Mouse (Mus musculus) intestine, postnatal 0 days (tissue): Measurements from ENCODE around the gene Nosip. TPM values are rescaled to one million over a fixed set of nuclear protein-coding genes. Genes with fewer than 3 reads are reported as not detected.

Experiments used
- ATAC-seq: fragments of 200-750 bp; cut with Nextera tagmentation; 2 replicates; pipeline ENCODE4 v1.8.0; 2017; ENCODE audit warnings: mild to moderate bottlenecking, moderate TSS enrichment, moderate library complexity
- H3K27ac ChIP-seq: fragments of 300-500 bp; sonication (generic); 2 replicates; pipeline ENCODE4 v1.5.1; 2014; ENCODE audit warnings: mild to moderate bottlenecking, low read depth, low read length, moderate library complexity
- H3K27me3 ChIP-seq: fragments of 300-500 bp; sonication (generic); replicated peaks from 2 replicates; pipeline ENCODE4 v1.6.1; 2014; ENCODE audit warnings: low read length, mixed read lengths; ENCODE audit not compliant: control insufficient read depth, insufficient read depth
- H3K36me3 ChIP-seq: fragments of 300-500 bp; sonication (generic); 2 replicates; pipeline ENCODE4 v1.6.1; 2014; ENCODE audit warnings: mild to moderate bottlenecking, moderate library complexity; ENCODE audit not compliant: control insufficient read depth, insufficient read depth
- H3K4me1 ChIP-seq: fragments of 300-500 bp; sonication (generic); replicated peaks from 2 replicates; pipeline ENCODE4 v1.6.1; 2014; ENCODE audit warnings: antibody characterized with exemption, low read length, mixed read lengths; ENCODE audit not compliant: control insufficient read depth, insufficient read depth
- H3K4me2 ChIP-seq: fragments of 300-500 bp; sonication (generic); replicated peaks from 2 replicates; pipeline ENCODE4 v1.6.1; 2014; ENCODE audit warnings: low read depth, mild to moderate bottlenecking, moderate library complexity
- H3K4me3 ChIP-seq: fragments of 300-500 bp; sonication (generic); 2 replicates; pipeline ENCODE4 v1.5.1; 2014; ENCODE audit warnings: low read depth, low read length
- H3K9ac ChIP-seq: fragments of 300-500 bp; sonication (generic); 2 replicates; pipeline ENCODE4 v1.6.1; 2014; ENCODE audit warnings: mild to moderate bottlenecking, low read depth, low read length
- H3K9me3 ChIP-seq: fragments of 300-500 bp; sonication (generic); 2 replicates; pipeline ENCODE4 v1.6.1; 2016; ENCODE audit warnings: mixed run types; ENCODE audit not compliant: control insufficient read depth
- CTCF ChIP-seq: sonication (generic); IDR thresholded peaks from 2 replicates; pipeline ENCODE4 v1.5.1; 2016; ENCODE audit warnings: low read depth, mild to moderate bottlenecking, control low read depth, antibody characterized with exemption, moderate library complexity
- WGBS: fragments of 180-500 bp; shearing (Covaris S2); extraction: QIAGEN DNeasy Blood & Tissue Kit; methylation state at CpG from one replicate; pipeline ENCODE4 v1.1.7; 2014; 5-methylcytosine and 5-hydroxymethylcytosine counted together
- polyA plus RNA-seq: library from polyadenylated mRNA; unstranded; fragments of >200 nt; fragmentation: Nextera tagmentation; extraction: Ambion mirVana; gene quantifications from 2 replicates; pipeline ENCODE4 v1.2.1, GENCODE M21; 2015

The Nosip gene
- polyA plus RNA-seq, 1 experiment from 2014 or later = 40.5 TPM

DNA sequence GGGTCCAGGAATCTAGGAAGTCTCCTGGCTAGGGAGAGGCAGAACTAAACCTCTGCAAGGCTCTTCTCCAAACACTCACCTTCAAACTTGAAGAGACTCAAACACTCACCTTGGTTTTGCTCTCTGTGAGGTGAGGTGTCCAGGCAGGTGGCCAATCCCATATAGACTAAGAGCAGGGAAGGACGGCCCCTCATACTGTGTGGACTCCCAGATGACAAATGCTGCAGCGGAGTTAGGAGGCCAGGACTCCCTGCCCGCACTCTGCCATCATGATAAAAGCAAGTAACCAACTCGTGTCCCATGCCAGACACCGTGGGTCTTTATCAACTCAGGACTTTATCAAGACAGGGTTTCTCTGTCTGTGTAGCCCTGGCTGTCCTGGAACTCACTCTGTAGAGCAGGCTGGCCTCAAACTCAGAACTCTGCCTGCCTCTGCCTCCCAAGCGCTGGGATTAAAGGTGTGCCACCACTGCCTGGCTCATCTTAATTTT is 1.6 kb upstream of the Nosip start:
- no peaks in the 10 kb centered on the region for H3K27me3 ChIP-seq
- peaks cover 7% of the 10 kb centered on the region; the same call in 1 of the 2 replicates for H3K36me3 ChIP-seq
- peak overlapping the region; percentile 72 for H3K4me2 ChIP-seq
- 61% methylated on average over 6 of the region's 6 CpGs for WGBS
- no peaks in the 10 kb centered on the region for H3K4me1 ChIP-seq
- peak overlapping the region; percentile 84 for H3K4me3 ChIP-seq
- no peak overlapping the region; the same call in 1 of the 2 replicates for H3K27ac ChIP-seq
- TF ChIP-seq CTCF = no peak
- ATAC-seq = no peak
- no peaks in the 10 kb centered on the region for H3K9me3 ChIP-seq
- no peak overlapping the region; the same call in 1 of the 2 replicates for H3K9ac ChIP-seq

DNA sequence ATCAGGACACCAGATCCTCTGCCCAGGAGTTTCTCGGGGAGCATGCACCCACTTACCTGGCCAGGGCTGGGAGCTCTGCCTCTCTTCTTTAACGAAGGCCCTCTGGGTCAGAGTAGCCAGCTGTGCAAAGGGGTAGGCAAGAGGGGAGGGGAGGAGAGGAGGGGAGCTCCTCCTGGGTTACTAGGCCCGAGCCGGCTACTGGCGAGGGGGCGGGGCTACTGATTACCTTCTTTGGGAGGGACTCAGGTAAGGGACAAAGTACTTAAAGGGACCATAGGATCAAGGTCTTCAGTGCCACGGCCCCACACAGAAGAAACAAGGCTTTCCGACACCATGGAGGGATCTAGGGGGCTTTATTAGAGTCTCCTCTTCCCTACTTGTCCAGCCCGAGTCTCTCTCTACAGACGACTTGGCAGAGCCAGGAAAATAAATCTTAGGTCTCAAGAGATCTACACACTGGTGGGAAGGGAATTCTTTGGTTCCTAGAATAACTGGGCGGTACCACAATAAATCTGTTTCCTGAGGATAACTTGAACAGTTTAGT is 625 bp upstream of the Nosip start:
- no peaks in the 10 kb centered on the region for H3K27me3 ChIP-seq
- peak; percentile 60 for ATAC-seq
- H3K9ac ChIP-seq = peak overlapping the region; percentile 62
- peaks cover 7% of the 10 kb centered on the region; the same call in 1 of the 2 replicates for H3K36me3 ChIP-seq
- TF ChIP-seq CTCF = no peak
- no peaks in the 10 kb centered on the region for H3K4me1 ChIP-seq
- H3K9me3 ChIP-seq = no peaks in the 10 kb centered on the region
- peak overlapping the region; percentile 94 for H3K27ac ChIP-seq
- H3K4me3 ChIP-seq = peak overlapping the region; percentile 84
- H3K4me2 ChIP-seq = peak overlapping the region; percentile 72
- 7% methylated on average over 11 of the region's 11 CpGs for WGBS

DNA sequence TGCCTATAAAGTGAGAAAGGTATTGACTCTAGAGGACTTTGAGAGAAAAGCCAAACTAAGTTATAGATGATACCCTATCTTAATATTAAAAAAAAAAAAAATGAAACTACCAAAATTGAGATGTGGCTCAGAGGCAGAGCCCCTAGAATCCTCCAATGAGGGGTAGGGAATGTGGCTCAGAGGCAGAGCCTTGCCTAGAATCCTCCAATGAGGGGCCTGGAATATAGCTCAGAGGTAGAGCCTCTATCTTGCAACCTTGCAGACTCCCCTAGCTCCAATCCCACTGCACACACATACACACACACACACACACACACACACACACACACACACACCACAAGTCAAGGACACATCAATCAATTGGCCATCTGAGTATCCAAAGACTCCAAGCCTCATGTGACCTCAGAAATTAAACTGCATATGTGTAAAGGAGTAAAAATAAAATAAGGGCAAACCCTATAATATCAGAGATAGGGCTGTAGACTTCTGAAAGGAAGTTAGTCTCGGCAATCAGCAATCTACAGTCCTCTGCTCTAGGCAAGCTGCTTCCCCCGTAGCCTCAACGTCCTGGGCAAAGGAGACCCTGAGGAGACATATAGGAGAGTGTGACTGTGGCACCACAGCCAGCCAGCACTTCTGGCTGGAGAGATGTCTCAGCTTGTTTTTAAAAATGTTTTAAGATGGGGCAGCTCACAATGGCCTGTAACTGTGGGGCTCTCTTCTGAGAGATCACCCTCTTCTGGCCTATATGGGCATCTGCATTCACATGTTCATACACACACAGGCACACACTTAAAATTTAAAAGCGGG is 5.2 kb downstream of the Nosip start:
- H3K9ac ChIP-seq = no peak overlapping the region
- no peaks in the 10 kb centered on the region for H3K9me3 ChIP-seq
- no peak overlapping the region for H3K4me2 ChIP-seq
- H3K27me3 ChIP-seq = no peaks in the 10 kb centered on the region
- no peaks in the 10 kb centered on the region for H3K4me1 ChIP-seq
- no peak for TF ChIP-seq CTCF
- no peak overlapping the region for H3K27ac ChIP-seq
- H3K36me3 ChIP-seq = no peaks in the 10 kb centered on the region
- ATAC-seq = no peak; the same call in 1 of the 2 replicates
- no peak overlapping the region for H3K4me3 ChIP-seq
- 80% methylated on average over 4 of the region's 4 CpGs for WGBS

DNA sequence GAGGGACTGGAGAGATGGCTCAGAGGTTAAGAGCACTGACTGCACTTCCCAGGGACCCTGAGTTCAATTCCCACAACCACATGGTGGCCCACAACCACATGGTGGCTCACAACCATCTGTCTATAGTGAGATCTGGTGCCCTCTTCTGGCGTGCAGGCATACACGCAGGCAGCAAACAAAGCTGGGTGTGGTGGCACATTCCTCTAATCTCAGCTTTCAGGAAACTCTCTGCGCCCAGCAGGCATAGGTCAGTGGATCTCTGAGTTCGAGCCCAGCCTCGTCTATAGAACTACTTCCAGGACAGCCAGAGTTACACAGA is 5.7 kb downstream of the Nosip start:
- TF ChIP-seq CTCF = peak; percentile 85
- H3K27ac ChIP-seq = no peak overlapping the region
- no peaks in the 10 kb centered on the region for H3K27me3 ChIP-seq
- no peaks in the 10 kb centered on the region for H3K4me1 ChIP-seq
- H3K4me3 ChIP-seq = no peak overlapping the region
- whole genome bisulfite sequencing = 24% methylated on average over 5 of the region's 5 CpGs
- H3K4me2 ChIP-seq = no peak overlapping the region
- ATAC-seq = peak; percentile 44
- H3K9ac ChIP-seq = no peak overlapping the region
- H3K9me3 ChIP-seq = no peaks in the 10 kb centered on the region
- no peaks in the 10 kb centered on the region for H3K36me3 ChIP-seq

DNA sequence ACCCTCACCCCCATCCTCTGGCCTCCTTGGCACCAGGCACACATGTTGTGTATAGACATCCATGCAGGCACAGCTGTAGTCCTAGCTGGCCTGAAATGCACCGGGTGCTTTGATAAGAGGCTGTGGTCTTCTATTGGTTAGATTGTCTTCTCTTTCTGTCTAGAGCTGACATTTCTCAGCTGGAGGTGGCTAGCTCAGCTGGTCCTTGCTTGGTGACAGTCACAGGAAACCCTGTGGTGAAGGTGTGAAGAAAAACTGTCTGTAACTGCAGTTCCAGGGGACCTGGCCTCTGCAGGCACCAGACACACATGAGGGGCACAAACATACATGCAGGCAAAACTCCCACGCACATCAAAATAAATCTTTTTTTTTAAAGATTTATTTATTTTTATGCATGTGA is 7.4 kb downstream of the Nosip start:
- no peak overlapping the region for H3K27ac ChIP-seq
- no peaks in the 10 kb centered on the region for H3K27me3 ChIP-seq
- no peak overlapping the region for H3K4me3 ChIP-seq
- no peaks in the 10 kb centered on the region for H3K4me1 ChIP-seq
- H3K36me3 ChIP-seq = peaks cover 14% of the 10 kb centered on the region; the same call in 1 of the 2 replicates
- no peaks in the 10 kb centered on the region for H3K9me3 ChIP-seq
- TF ChIP-seq CTCF = no peak
- 82% methylated on average over 2 of the region's 2 CpGs for WGBS
- no peak overlapping the region for H3K9ac ChIP-seq
- no peak overlapping the region for H3K4me2 ChIP-seq
- ATAC-seq = no peak

DNA sequence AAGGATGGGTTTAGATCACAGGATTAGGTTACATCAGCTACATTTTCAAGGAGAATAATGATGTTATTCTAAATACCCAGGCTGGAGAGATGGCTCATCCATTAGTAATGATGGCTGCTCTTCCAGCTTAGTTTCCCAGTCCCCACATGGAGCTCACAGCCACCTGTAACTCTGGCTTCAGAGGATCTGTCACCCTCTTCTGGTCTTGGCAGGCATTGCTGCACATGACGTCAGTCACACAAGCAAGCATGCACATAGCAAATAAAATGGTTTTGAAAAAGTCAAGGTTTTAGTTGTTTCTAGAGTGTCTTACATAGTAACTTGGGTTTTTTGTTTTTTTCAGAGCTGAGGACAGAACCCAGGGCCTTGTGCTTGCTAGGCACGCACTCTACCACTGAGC is 10.0 kb downstream of the Nosip start:
- no peaks in the 10 kb centered on the region for H3K9me3 ChIP-seq

More for the DNA sequence above, 10.0 kb downstream of the Nosip start:
- no peaks in the 10 kb centered on the region for H3K27me3 ChIP-seq
- H3K4me2 ChIP-seq = no peak overlapping the region
- H3K27ac ChIP-seq = no peak overlapping the region
- ATAC-seq = no peak
- no peak overlapping the region for H3K4me3 ChIP-seq
- no peak overlapping the region for H3K9ac ChIP-seq
- peaks cover 40% of the 10 kb centered on the region for H3K36me3 ChIP-seq
- WGBS = 83% methylated on average over 2 of the region's 2 CpGs
- TF ChIP-seq CTCF = peak; percentile 69
- no peaks in the 10 kb centered on the region for H3K4me1 ChIP-seq
